Mouse (Mus musculus): Measurements from ENCODE around the gene Wt1. TPM values are rescaled to one million over a fixed set of nuclear protein-coding genes. Genes with fewer than 3 reads are reported as not detected.

Gene Wt1
- 2.5 and 3.1 TPM in 2 replicates for polyA plus RNA-seq (2016; fragmentation: Nextera tagmentation; extraction: Ambion mirVana)

GRCm38 (mm10) chr2:105126279-105126678 lies at the start of gene Wt1:
Gene Wt1, plus strand, starts transcription at chr2:105126529.
- Histone ChIP-seq H3K9ac (0 out of 2 replicates have a peak within 1 kb of the TSS, but pooled peaks have one; percentile 35), H3K4me2 (replicated peaks) (peak within 1 kb of the TSS; percentile 53), H3K27me3 (replicated peaks) (peaks cover 97% of the 10 kb centered on the region), H3K9me3 (no peaks in the 10 kb centered on the region), H3K4me3 (peak within 1 kb of the TSS; percentile 23), H3K27ac (no peak within 1 kb of the TSS), H3K36me3 (no peaks in the 10 kb centered on the region), H3K4me1 (peaks cover 28% of the 10 kb centered on the region)
- under 1% methylated on average over 25 of the region's 25 CpGs for WGBS
- ATAC-seq (ENCODE audit: low FRiP score, low read depth) = peak; percentile 51

GRCm38 (mm10) chr2:105077151-105077550 lies 49.2 kb upstream of the Wt1 start:
- no peak for ATAC-seq (ENCODE audit: low FRiP score, low read depth)
- no peak overlapping the region for H3K27ac ChIP-seq
- H3K36me3 ChIP-seq = no peaks in the 10 kb centered on the region
- no peak overlapping the region for H3K9ac ChIP-seq
- H3K4me3 ChIP-seq = no peak overlapping the region
- no peak overlapping the region for H3K4me2 ChIP-seq (replicated peaks)
- no peaks in the 10 kb centered on the region for H3K4me1 ChIP-seq
- no peaks in the 10 kb centered on the region for H3K9me3 ChIP-seq
- no peaks in the 10 kb centered on the region for H3K27me3 ChIP-seq (replicated peaks)
- 82% methylated on average over 7 of the region's 7 CpGs for WGBS

DNA sequence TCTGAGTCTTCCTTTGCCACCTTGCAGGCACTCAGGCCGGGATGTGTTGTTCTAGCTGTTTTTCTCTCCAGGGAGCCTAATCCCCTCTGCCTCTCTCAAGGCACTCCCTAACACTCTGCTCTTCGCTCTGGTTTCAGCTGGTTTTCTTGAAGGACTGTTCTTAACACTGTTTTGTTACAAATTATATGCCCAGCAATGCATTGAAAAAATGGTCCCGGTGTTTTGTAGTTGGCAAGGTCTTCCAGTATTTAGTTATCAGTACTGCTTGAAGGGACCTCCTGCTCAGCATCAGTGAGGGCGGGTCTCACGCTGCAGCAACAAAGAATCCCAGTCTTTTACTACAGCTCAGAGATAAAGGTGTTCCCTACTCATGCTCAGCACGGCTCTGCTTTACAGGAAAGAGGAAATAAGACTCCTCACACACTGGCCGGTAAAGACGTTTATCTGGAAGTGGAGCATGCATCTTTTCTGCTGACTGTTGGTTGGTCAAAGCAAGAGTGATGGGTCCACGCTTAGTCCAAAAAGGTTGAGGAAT lies 44.0 kb upstream of the Wt1 start:
- Histone ChIP-seq H3K27ac (no peak overlapping the region), H3K27me3 (replicated peaks) (no peaks in the 10 kb centered on the region), H3K9me3 (no peaks in the 10 kb centered on the region), H3K36me3 (no peaks in the 10 kb centered on the region), H3K9ac (no peak overlapping the region), H3K4me1 (no peaks in the 10 kb centered on the region), H3K4me3 (no peak overlapping the region), H3K4me2 (replicated peaks) (no peak overlapping the region)
- ATAC-seq (ENCODE audit: low FRiP score, low read depth) = no peak
- WGBS = 31% methylated on average over 9 of the region's 9 CpGs

DNA sequence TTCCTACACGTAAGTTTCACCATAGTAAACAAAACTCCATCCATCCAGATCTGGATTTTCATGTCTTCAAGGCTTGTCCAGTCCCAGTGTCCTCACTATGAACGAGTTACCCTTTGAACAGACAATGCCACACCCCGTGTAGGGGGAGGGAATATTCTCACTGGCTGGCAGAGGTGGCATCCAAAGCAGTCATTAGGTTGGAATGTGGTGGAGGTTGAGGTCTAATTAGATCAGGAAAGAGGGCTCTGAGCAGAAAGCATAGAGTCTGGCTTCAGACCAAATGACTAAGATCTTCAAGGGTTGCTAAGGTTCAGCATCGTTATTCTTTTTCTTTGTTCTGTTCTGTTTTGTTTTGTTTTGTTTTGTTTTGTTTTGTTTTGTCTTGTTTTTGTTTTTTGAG lies 42.3 kb upstream of the Wt1 start:
- WGBS = 76% methylated on average over 4 of the region's 4 CpGs
- no peaks in the 10 kb centered on the region for H3K27me3 ChIP-seq (replicated peaks)
- no peak overlapping the region for H3K9ac ChIP-seq
- no peaks in the 10 kb centered on the region for H3K9me3 ChIP-seq
- no peak overlapping the region for H3K4me3 ChIP-seq
- H3K27ac ChIP-seq = no peak overlapping the region
- H3K36me3 ChIP-seq = no peaks in the 10 kb centered on the region
- H3K4me2 ChIP-seq (replicated peaks) = no peak overlapping the region
- H3K4me1 ChIP-seq = peaks cover 12% of the 10 kb centered on the region
- no peak for ATAC-seq (ENCODE audit: low FRiP score, low read depth)

- Histone ChIP-seq H3K9ac (no peak overlapping the region), H3K27me3 (replicated peaks) (no peaks in the 10 kb centered on the region), H3K9me3 (no peaks in the 10 kb centered on the region), H3K27ac (no peak overlapping the region), H3K4me2 (replicated peaks) (no peak overlapping the region), H3K4me3 (no peak overlapping the region), H3K4me1 (peaks cover 27% of the 10 kb centered on the region), H3K36me3 (no peaks in the 10 kb centered on the region)
- ATAC-seq (ENCODE audit: low FRiP score, low read depth) = no peak
- WGBS = 92% methylated on average over 3 of the region's 3 CpGs
These were observed 40.2 kb upstream of the Wt1 start for GRCm38 (mm10) chr2:105086081-105086480.

DNA sequence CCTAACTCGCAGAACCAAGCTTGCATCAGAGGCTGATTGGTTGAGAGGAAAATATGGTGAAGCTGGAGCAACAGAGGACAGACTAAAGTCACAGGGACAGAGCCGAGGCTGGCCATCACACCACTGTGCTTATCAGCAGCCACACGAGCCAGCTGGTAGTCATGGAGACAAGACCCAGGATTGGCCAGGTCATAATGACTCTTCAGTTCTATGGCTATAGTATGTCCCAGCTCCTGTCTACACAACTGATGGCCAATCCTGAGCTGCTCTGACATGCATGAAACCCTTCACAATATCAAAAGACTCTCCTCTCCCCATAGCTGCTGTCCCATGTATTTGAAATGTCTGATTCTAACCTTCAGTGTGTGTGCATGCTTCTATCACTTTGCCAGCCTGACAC lies 38.3 kb upstream of the Wt1 start:
- Histone ChIP-seq H3K4me2 (replicated peaks) (no peak overlapping the region), H3K9me3 (no peaks in the 10 kb centered on the region), H3K27ac (no peak overlapping the region), H3K9ac (no peak overlapping the region), H3K4me1 (peaks cover 27% of the 10 kb centered on the region), H3K27me3 (replicated peaks) (no peaks in the 10 kb centered on the region), H3K4me3 (no peak overlapping the region), H3K36me3 (no peaks in the 10 kb centered on the region)
- 81% methylated on average over 3 of the region's 3 CpGs for WGBS
- no peak for ATAC-seq (ENCODE audit: low FRiP score, low read depth)

- ATAC-seq (ENCODE audit: low FRiP score, low read depth) = peak; percentile 71; the same call in 1 of the 2 replicates
- H3K4me2 ChIP-seq (replicated peaks) = no peak overlapping the region
- WGBS = 27% methylated on average over 4 of the region's 4 CpGs
- H3K4me3 ChIP-seq = no peak overlapping the region
- H3K36me3 ChIP-seq = no peaks in the 10 kb centered on the region
- H3K27ac ChIP-seq = no peak overlapping the region
- no peaks in the 10 kb centered on the region for H3K9me3 ChIP-seq
- no peak overlapping the region for H3K9ac ChIP-seq
- no peaks in the 10 kb centered on the region for H3K27me3 ChIP-seq (replicated peaks)
- H3K4me1 ChIP-seq = peaks cover 27% of the 10 kb centered on the region
These were observed 37.2 kb upstream of the Wt1 start for GRCm38 (mm10) chr2:105089083-105089482.

DNA sequence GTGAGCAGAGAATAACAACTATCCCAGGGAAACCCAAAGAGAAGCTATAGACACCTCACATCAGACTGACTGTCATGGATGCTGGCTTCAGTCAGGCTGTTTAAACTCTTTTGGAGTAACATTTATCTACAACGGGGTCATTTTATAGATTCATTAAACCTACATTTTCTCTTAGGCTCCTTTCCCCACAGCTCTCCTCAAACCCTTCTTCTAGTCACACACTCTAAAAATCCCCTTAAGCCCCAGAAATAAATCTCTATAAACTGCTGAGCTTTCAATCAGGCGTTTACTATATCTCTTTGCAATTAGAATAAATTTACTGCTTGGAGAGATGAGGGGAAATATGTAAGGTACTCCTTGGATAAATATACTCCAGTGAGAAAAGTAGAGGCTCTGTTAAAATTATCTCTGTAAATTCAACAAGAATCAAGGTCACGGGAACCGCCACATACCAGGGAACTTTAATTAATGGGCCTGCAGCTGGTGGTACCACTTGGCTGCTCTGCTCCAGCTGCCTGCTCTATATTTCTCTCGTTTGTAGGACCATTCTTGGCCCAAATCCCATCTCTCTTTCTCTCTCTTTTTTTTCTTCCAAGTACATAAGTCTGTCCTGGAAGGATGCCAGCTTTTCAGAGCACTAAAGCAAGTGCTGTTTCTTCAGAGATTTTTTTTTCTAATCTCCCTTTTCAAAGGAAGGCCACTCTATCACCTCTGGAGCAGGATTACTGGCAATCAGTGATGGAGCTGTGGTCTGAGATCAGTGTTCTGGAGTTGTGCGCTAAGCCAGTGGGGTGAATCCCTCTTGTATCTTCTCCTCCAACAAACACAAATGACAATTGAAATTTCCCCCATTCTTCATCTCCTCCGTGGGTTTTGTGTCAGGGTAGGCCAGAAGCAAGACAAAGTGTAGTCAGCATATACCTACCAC lies 36.5 kb upstream of the Wt1 start:
- WGBS = 36% methylated on average over 7 of the region's 7 CpGs
- Histone ChIP-seq H3K4me2 (replicated peaks) (no peak overlapping the region), H3K27me3 (replicated peaks) (no peaks in the 10 kb centered on the region), H3K36me3 (no peaks in the 10 kb centered on the region), H3K9ac (no peak overlapping the region), H3K4me3 (no peak overlapping the region), H3K4me1 (peaks cover 27% of the 10 kb centered on the region), H3K27ac (no peak overlapping the region), H3K9me3 (no peaks in the 10 kb centered on the region)
- peak; percentile 48 for ATAC-seq (ENCODE audit: low FRiP score, low read depth)

DNA sequence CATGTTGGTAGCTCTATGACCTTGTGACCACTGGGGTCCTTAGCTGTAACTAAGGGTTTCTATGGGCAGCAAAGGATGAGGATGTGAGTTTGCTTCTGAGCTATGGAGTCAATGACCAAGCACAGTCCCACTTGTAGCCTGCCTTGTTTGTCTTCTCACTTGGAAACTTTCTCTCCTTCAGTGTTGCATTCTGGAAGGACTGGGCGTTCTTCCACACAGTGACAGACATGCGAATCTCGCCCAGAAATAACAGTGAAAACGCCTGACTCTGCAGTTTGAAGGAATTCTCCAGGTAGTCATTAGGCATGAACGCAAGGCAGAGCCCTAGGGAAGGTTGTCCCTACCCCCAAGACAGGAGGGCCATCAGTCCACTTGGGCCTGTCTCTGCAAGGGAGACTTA lies 35.3 kb upstream of the Wt1 start:
- 86% methylated on average over 5 of the region's 5 CpGs for WGBS

DNA sequence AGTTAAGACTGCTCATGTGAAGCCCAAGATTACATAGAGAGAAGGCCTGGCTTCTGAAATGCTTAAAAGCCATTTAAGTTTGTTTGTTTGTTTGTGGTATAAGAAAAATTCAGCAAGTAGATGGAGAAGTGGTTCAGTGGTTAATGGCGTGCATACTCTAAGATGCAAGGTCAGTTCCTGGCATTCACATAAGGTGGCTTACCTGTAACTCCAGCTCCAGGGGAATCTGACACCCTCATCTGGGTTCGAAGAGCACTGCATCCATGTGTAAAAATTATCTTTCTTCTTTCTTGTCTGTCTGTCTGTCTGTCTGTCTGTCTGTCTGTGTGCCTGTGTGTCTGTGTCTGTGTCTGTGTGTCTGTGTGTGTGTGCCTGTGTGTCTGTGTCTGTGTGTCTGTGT lies 34.6 kb upstream of the Wt1 start, which contains the start of gene Gm11060:
Gene Gm11060 (plus strand): TSS at position 301 of the 400 bp plus-strand sequence.
- Histone ChIP-seq H3K4me3 (no peak within 1 kb of the TSS), H3K9ac (no peak within 1 kb of the TSS), H3K4me1 (peaks cover 27% of the 10 kb centered on the region), H3K36me3 (no peaks in the 10 kb centered on the region), H3K4me2 (replicated peaks) (no peak within 1 kb of the TSS), H3K27ac (no peak within 1 kb of the TSS), H3K9me3 (no peaks in the 10 kb centered on the region), H3K27me3 (replicated peaks) (no peaks in the 10 kb centered on the region)
- 89% methylated on average over 2 of the region's 2 CpGs for WGBS
- no peak for ATAC-seq (ENCODE audit: low FRiP score, low read depth)

More for the DNA sequence above, 35.3 kb upstream of the Wt1 start:
- no peak overlapping the region for H3K4me2 ChIP-seq (replicated peaks)
- H3K4me3 ChIP-seq = no peak overlapping the region
- H3K9me3 ChIP-seq = no peaks in the 10 kb centered on the region
- no peaks in the 10 kb centered on the region for H3K27me3 ChIP-seq (replicated peaks)
- H3K36me3 ChIP-seq = no peaks in the 10 kb centered on the region
- no peak overlapping the region for H3K27ac ChIP-seq
- peaks cover 27% of the 10 kb centered on the region for H3K4me1 ChIP-seq
- H3K9ac ChIP-seq = no peak overlapping the region
- no peak for ATAC-seq (ENCODE audit: low FRiP score, low read depth)

DNA sequence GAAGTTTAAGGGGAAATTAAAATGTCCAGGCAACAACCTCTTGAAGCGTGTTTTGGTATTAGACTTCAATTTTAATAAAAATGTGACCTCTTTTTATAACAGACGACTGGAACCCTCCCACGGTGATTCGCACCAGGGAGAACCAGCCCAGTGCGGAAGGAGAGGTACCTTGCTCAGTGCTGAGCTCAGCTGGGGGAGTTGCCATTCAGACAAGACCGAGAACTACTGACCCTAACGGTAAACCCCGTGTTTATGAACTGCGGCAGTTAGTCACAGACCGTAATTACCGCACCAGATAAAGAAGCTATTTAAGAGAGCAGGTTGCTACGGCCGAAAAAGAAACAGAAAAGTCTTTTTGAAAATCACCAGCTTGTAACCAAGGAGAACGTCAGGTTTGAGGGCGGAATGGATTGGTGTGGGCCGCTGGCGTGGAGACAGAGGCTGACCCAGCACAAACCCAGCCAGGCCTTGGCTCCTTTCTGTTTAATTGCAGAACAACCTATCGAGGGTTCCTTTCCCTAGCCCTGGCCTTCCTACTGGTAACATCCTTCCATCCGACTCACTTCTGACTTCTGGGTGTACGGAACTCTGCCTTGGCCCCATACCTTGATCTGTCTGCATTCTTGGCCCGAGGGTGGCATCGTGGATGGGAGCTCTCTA lies 28.9 kb upstream of the Wt1 start:
- 0 out of 2 replicates have a peak, but pooled peaks cover 3% of the 10 kb centered on the region for H3K27me3 ChIP-seq (replicated peaks)
- no peak overlapping the region for H3K4me2 ChIP-seq (replicated peaks)
- no peaks in the 10 kb centered on the region for H3K4me1 ChIP-seq
- no peak for ATAC-seq (ENCODE audit: low FRiP score, low read depth)
- WGBS = 65% methylated on average over 22 of the region's 22 CpGs
- no peaks in the 10 kb centered on the region for H3K36me3 ChIP-seq
- H3K9me3 ChIP-seq = no peaks in the 10 kb centered on the region
- no peak overlapping the region for H3K27ac ChIP-seq
- H3K9ac ChIP-seq = no peak overlapping the region
- H3K4me3 ChIP-seq = no peak overlapping the region

GRCm38 (mm10) chr2:105099410-105099809 lies 26.9 kb upstream of the Wt1 start:
- Histone ChIP-seq H3K4me2 (replicated peaks) (no peak overlapping the region), H3K27ac (no peak overlapping the region), H3K27me3 (replicated peaks) (0 out of 2 replicates have a peak, but pooled peaks cover 3% of the 10 kb centered on the region), H3K9me3 (no peaks in the 10 kb centered on the region), H3K9ac (no peak overlapping the region), H3K4me3 (no peak overlapping the region), H3K4me1 (no peaks in the 10 kb centered on the region), H3K36me3 (no peaks in the 10 kb centered on the region)
- ATAC-seq (ENCODE audit: low FRiP score, low read depth) = no peak
- WGBS = 64% methylated on average over 7 of the region's 7 CpGs
